Mouse (Mus musculus): ENCODE measurements around the gene Vsig8. TPM values are rescaled to one million over a fixed set of nuclear protein-coding genes. Genes with fewer than 3 reads are reported as not detected.

Gene Vsig8
- total RNA-seq, 2 experiments from 2014 or later = 0.47 TPM; not detected in 1

DNA sequence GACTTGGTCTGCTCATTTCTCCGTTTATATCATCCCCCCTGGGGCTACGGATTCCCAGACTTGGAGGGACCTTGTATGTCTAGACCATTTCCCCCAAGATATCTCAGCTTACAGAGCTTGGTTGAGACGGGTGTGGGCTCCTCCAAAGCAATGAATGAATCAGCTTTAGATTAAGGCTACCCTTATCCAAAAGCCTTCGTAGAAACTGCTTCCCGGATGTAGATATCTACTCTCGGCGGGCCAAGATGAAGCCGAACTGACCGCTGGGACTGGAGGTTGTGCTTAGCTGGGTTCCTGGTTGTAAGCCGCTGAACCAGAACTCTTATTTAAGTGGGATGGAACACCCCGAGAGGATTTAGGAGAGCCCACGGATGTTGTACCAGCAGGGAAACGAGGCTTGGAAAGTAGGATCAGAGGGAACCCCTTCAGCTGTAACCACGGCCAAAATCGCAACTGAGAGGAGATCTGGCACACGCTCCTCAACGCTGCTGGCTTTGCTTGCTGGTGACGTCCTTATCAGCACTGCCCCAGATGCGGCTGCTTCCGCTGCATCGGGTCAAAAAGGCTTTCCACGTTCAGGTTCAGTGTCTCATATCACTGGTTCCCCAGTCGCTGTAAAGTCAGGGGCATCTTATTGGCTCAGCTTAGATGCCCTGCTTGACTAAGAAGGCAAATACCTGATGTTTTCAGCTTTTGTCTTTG lies 29.2 kb upstream of the Vsig8 start:
- no peak for DNase-seq (ENCODE audit: low spot score in 2 of 2)
- intact Hi-C loops (cut with DNase I) = loop anchor here (5.0 kb wide), 1 partner anchor 871 kb away; no protein-coding TSS in a partner anchor

DNA sequence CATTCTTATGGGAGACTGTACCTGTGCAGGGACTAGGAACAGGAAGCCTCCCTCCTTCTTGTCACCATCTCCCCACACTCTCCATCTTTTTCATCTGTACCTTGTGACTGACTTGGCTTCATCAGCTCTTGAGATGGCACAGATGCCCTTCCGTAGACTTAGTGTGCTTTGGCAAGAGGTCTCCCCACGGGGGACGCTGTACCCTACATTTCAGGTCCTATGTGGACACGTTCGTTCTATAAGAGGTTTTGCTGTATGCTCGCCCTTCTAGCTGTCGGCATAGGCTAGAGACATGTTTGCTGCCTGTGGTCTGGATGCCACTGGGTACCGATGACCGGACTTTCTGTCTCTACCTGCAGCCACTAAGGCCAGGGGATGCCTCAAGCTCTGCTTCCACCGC lies 28.3 kb upstream of the Vsig8 start:
- intact Hi-C loops (cut with DNase I) = loop anchor here (5.0 kb wide), 1 partner anchor 870 kb away; no protein-coding TSS in a partner anchor
- DNase-seq (ENCODE audit: low spot score in 2 of 2) = no peak

- intact Hi-C loops (cut with DNase I) = loop anchor here (1.0 to 5.0 kb wide), 3 partner anchors 34 to 869 kb away; partner anchors contain the start of gene Dusp23
- DNase-seq (ENCODE audit: low spot score in 2 of 2) = peak; percentile 69 to 83
These were observed 27.0 kb upstream of the Vsig8 start for GRCm38 (mm10) chr1:172528701-172529100.

- intact Hi-C loops (cut with DNase I) = no loop called here
- DNase-seq (ENCODE audit: low spot score in 2 of 2) = no peak
These were observed 25.1 kb upstream of the Vsig8 start for GRCm38 (mm10) chr1:172530544-172531220.

- intact Hi-C loops (cut with DNase I) = no loop called here
- no peak for DNase-seq (ENCODE audit: low spot score in 2 of 2)
These were observed 23.2 kb upstream of the Vsig8 start for GRCm38 (mm10) chr1:172532551-172532950.

DNA sequence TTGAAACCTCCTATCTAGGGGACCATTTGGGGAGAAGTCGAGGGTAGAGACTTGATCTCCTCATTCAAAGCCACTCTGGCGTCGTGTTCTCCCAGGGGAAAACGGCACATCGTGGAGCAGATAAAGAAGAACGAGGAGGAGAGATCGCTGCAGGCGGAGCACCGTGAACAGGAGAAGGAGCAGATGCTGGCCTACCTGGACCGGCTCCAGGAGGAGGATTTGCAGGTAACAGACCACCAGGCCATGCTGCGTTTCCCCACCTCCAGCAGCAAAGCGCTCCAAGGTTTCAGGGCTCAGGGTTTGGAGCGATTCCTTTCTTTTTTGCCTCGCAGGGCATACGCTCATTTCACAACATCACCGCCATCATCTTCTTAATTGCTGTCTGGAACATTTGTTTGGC lies 20.6 kb upstream of the Vsig8 start:
- no peak for DNase-seq (ENCODE audit: low spot score in 2 of 2)
- intact Hi-C loops (cut with DNase I) = no loop called here

GRCm38 (mm10) chr1:172539827-172540226 lies 15.9 kb upstream of the Vsig8 start:
- no peak for DNase-seq (ENCODE audit: low spot score in 2 of 2)
- intact Hi-C loops (cut with DNase I) = no loop called here

- no peak for DNase-seq (ENCODE audit: low spot score in 2 of 2)
- intact Hi-C loops (cut with DNase I) = no loop called here
These were observed 15.4 kb upstream of the Vsig8 start for GRCm38 (mm10) chr1:172540283-172540820.

GRCm38 (mm10) chr1:172546062-172546461 lies 9.7 kb upstream of the Vsig8 start:
- no peak for DNase-seq (ENCODE audit: low spot score in 2 of 2)
- intact Hi-C loops (cut with DNase I) = no loop called here

DNA sequence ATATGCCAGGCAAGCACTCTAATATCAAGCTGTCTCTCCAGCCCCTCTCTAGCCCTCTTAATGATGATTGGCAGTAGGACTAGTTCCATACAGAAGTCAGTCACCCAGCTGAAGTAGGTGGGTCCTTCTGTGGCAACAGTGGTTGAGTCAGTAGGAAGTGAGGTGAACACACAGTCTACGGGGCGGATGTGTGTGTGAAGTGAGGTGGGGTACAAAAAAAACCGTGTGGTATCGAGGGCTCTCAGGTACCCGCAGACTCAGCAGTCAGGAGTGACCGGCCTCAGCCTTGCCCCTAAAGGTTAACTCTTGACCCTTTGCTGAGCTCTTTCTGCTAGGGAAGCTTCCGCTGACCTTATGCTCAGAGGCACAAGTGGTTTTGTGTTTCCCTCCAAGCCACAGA lies 7.2 kb upstream of the Vsig8 start:
- intact Hi-C loops (cut with DNase I) = no loop called here
- DNase-seq (ENCODE audit: low spot score in 2 of 2) = no peak

DNA sequence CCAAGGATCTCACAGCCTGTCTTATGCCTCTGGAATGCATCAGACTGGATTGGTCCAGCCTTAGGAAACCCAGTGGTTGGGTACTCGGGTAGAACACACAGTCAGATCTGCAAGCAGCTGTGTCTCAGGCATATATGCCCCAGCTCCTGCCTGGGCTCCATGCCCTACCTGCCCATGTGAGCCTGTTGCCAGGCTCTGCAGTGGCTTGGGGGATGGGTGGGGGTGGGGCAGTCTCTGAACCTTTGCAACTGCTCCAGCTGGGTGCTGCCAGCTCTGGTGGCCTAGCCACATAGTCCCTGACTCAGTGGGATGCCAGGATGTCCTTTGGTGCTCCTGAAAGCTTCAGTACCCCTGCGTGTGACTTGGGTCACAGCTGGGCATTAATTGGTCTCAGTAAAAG lies 6.4 kb upstream of the Vsig8 start:
- intact Hi-C loops (cut with DNase I) = no loop called here
- no peak for DNase-seq (ENCODE audit: low spot score in 2 of 2)

- intact Hi-C loops (cut with DNase I) = no loop called here
- DNase-seq (ENCODE audit: low spot score in 2 of 2) = no peak
These were observed 6.0 kb upstream of the Vsig8 start for GRCm38 (mm10) chr1:172549717-172550116.

- intact Hi-C loops (cut with DNase I) = no loop called here
- DNase-seq (ENCODE audit: low spot score in 2 of 2) = peak; percentile 61 to 62
These were observed 5.2 kb upstream of the Vsig8 start for GRCm38 (mm10) chr1:172550551-172550951.

DNA sequence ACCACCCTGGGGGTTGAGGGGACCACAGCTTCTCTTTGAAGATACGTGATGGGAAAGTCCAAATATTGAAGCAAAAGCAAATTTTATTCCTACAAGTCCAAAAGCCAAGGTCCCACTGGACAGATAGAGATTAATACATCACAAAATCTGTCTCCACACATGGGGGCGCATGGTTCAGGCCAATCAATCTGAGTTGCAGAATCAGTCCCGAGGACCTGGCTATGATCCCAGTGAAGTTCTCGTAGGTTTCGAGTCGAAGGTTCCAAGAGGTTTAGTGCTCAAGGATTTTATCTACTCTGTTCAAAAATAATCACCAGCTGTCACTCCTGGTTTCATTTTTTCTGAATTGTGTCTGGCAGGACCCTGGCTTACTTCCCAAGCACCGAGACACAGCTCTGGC lies 4.7 kb upstream of the Vsig8 start:
- intact Hi-C loops (cut with DNase I) = no loop called here
- DNase-seq (ENCODE audit: low spot score in 2 of 2) = no peak

GRCm38 (mm10) chr1:172552623-172553022 lies 3.1 kb upstream of the Vsig8 start:
- no peak for DNase-seq (ENCODE audit: low spot score in 2 of 2)

GRCm38 (mm10) chr1:172562641-172563464 lies 7.1 kb downstream of the Vsig8 start:
- DNase-seq (ENCODE audit: low spot score in 2 of 2) = peak; percentile 64 to 69
- intact Hi-C loops (cut with DNase I) = loop anchor here (2.0 to 5.0 kb wide), 2 partner anchors 34 to 54 kb away; no protein-coding TSS in a partner anchor

More at GRCm38 (mm10) chr1:172552623-172553022, 3.1 kb upstream of the Vsig8 start:
- intact Hi-C loops (cut with DNase I) = no loop called here

DNA sequence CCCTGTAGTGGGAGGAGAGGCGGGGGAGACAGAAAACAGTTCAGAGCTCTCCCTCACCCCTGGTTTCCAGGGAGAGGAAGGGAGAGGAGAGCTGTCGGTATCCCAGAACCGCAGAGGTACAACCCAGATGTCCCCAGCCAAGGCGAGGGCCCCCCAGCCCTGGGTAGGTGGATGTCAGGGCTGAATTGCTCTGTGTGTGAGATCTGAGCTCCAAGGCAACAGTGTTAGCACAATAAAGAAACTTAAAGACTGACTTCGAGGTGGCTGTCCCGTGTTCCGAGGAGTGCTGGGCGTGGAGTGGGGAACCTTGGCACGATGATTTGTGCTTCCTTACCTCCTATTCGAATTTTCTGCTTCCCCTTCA lies 7.7 kb downstream of the Vsig8 start:
- no peak for DNase-seq (ENCODE audit: low spot score in 2 of 2)
- intact Hi-C loops (cut with DNase I) = loop anchor here (2.0 to 5.0 kb wide), 2 partner anchors 35 to 54 kb away; no protein-coding TSS in a partner anchor

DNA sequence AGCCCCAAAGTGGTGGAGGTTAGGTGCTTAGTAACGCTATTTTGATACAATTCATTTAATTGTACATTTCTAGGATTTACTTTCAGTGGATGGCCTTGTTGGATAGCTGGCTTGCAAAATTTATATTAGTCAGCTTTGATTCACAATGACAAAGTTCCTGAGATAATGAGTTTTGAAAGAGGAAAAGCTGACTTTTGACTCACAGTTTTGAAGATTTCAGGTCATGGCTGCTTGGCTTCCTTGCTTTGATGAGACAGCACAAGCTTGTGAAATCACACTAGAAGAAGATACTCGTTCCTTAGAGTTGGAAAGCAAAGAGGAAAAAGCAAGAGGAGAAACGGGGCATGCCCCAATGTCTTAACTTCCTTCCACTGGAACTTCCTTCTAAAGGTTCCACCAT lies 10.4 kb downstream of the Vsig8 start:
- intact Hi-C loops (cut with DNase I) = no loop called here

GRCm38 (mm10) chr1:172567758-172568157 lies 12.0 kb downstream of the Vsig8 start:
- intact Hi-C loops (cut with DNase I) = no loop called here

More for the DNA sequence above, 10.4 kb downstream of the Vsig8 start:
- DNase-seq (ENCODE audit: low spot score in 2 of 2) = no peak

GRCm38 (mm10) chr1:172580116-172580515 lies 24.4 kb downstream of the Vsig8 start:
- no peak for DNase-seq (ENCODE audit: low spot score in 2 of 2)
- intact Hi-C loops (cut with DNase I) = no loop called here

More at GRCm38 (mm10) chr1:172567758-172568157, 12.0 kb downstream of the Vsig8 start:
- no peak for DNase-seq (ENCODE audit: low spot score in 2 of 2)

Data from left cerebral cortex, postnatal 36 days (tissue).